Mouse (Mus musculus) ovary, postnatal 36 days (tissue): ENCODE data around the gene C2cd5.

Source experiments
- DNase-seq: peaks from one replicate; pipeline ENCODE4 v3.0.0; 2022; ENCODE audit warnings: low spot score, mixed read lengths

C2cd5 gene

DNA sequence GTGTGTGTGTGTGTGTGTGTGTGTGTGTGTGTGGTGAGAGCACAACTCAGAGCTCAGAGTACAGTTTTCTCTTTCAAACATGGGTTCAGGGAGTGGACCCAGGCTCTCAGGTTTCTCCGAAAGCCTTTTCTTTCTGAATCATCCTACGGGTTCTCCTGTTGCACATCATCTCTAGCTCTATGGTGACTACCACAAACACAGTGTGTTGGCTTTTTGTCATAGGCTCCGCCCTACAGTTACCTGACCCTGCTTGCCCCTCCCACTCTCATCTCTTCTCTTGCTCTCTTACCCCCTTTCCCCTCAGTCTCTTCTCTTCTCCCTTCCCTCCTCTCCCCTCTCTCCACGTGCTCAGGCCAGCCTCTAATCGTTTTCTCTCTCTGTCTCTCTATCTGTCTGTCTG is 15.6 kb upstream of the C2cd5 start:
- no peak for DNase-seq

DNA sequence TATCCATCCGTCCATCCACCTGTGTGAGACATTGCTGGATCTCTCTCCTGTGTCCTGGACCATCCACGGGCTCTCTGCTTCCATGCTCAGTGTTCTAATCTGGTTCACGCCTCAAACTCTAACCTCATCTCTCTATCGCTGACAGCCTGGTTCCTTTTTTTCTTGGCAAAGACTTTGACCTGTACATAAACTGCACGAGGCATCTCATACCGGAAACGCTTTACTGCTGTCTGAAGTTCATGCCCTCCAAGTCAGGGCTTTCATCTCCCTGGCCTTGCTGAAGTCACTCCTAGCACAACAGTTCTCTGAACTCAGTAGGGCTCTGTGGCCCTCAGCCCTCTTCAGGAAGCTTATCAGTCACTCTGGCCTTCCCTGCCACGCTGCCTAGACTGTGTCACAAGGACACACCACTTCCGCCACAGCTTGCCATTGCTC is 15.1 kb upstream of the C2cd5 start:
- no peak for DNase-seq

DNA sequence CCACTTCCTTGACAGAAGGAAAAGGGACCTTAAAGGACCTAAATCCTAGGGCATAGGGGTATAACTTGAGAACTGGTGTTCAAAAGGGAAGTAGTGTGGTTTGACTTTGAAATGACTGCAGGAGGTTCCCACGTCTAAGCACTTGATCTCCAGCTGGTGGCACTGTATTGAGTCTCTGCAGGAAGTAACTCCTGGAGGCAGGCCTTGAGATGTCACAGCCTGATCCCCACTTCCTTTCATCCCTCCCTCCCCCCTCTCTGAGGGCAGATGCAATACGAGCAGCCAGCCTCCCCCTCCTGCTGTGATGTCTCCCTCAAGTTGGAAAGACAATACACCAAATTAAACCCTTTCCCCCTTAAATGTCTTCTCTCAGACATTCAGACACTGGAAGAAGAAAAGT is 14.6 kb upstream of the C2cd5 start:
- DNase-seq = no peak

DNA sequence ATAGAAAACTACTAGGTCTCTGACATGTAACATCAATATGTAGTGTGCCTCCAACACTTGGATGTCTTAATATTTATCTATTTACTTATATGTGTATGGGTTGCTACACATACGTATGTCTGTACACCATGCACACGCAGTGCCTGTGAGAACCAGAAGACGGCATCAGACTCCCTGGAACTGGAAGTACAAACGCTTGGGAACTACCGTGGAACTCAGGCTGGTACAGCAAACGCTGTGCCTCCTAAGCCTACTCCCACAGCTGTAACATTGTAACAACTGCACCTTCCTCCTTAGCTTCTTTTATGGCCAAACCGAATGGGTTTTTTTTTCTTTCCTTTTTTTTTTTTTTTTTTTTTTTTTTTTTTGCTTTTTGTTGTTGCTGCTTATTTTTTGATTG is 10.4 kb upstream of the C2cd5 start:
- DNase-seq = no peak

DNA sequence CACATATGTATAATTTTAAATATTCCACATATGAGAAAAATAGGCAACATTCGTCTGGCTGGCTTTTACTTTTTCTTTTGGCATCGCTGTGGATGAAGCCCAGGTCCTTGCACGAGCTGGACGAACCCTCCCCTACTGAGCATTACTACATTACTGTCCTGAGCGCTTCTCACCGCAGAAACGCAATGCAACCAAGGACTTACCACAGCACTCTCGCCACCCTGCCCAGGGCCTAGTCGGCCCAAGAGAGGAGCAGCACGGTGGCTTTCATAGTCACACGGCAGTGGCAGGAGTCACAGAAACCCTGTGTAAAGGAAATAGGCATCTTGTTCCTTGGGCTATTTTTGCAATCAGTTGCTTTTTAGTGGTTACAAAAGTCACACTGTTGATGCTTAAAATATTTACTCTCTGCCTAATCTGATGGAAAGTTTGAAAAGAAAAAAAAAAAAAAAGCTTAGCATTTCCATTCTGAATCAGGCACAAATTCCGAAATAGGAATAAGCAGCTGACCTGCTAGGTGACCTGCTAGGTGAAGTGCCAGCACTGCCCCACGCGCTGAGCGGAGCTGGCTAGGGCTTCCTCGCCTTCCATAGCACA is 9.8 kb upstream of the C2cd5 start:
- DNase-seq = no peak

DNA sequence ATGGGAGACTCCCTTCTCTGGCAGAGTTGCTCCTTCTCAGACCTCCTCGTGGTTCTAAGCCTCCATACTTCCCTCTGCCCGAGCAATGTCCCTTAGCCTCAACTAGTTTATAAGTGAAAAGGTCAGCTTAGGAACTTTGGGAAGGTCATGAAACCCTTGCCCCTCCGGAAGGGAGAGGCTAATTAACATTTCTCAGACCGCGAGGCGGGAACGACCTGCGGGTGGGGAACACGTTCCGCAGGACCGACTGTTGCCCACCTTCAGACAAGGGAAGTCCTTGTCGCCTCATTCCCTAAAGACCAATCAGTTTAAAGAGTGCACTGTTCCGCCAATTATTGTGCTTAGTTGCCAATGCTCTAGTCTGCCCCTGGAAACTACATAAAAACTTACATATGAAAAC is 8.1 kb upstream of the C2cd5 start:
- DNase-seq = no peak

DNA sequence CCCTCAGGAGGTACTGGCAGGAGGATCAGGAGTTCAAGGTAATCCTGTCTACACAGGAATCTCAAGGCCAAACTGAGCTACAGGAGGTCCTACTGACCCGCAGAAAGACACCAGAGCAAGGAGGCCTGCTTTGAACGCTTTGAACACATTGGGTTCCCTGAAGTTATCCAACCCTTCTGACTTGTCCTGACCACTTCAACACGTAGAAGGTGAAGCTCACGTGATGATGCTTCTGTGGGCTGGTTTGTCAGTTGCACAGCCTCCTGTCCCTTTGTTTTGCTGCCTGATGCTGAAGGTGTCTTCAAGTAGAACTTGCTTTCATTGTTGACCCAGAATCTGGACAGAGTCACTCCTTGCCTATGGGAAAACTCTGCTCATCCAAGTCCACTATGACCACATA is 7.7 kb upstream of the C2cd5 start:
- no peak for DNase-seq

DNA sequence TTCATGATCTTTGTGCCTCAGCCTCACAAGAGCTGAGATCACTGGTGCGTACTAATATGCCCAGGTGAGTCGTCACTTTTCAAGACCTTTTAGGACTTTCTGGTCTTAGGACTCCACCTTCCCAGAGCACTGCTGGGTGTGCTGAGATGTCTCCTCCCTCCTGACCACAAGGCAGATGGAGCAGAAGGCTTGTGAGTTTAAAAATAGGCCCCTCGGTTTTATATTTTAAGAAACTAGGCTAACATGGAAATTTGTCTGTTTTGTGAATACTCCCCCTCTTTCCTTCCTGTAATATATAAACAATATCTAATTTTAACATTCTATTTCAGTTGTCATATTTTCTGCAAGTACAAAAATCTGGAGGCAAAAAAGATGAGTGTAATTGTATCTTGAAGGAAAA is 5.8 kb upstream of the C2cd5 start:
- no peak for DNase-seq

DNA sequence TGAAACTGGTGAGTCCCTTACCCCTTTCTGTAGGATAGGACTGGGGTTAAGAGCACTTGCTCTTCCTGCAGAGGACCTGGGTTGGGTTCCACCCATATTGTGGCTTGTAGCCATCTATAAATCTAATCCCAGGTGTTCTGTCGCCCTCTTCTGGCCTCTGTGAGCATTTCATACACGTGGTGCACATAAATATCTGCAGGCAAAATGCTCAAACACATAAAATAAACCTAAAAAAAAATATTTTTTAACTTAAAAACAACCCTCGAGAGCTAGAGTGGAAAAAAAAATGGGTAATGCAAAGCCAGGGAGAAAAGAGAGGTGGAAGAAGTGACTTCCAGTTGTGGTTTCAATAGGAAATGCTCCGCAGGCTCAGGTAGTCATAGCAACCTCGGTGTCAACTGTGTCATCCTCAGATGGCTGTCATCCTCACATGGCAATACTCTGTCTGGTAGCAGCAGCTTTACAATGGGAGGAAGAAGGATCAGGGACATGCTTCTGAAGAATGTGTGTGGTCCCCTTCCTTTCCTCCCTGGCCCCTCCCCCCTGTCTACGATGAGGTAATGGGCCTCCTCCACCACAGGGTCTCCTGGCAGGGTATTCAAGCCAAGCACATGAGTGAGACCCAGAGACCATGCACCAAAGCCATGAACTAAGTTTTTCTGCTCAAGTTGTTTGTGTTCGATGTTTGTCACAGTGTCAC is 4.2 kb upstream of the C2cd5 start:
- no peak for DNase-seq

DNA sequence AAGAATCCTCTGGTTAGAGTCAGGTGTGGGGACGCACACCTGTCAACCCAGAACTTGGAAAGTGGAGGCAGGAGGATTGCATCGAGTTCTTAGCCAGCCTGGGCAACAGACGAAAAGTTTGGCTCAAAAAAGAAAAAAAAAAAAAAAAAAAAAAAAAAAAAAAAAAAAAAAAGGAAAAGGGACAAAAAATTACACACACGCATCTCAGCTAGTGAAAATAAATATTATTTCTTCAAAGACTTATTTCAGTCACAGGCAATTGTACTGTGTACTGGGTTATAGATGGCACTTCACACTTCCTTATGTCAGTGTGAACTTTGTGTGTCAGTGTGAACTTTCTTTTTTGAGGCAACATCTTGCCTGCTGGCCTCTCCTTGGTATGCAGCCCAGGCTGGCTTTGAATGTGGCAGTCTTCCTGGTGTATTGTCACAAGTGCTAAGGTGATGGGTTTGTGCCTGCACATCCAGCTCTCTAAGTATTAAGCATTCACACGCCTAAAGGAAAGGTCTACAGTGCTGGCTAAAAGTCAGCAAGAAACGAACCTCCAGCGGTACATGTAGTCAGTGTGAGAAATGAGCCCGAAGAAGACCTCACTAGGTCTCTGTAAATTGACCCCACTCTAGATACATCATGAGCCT is 656 bp upstream of the C2cd5 start:
- DNase-seq = no peak

DNA sequence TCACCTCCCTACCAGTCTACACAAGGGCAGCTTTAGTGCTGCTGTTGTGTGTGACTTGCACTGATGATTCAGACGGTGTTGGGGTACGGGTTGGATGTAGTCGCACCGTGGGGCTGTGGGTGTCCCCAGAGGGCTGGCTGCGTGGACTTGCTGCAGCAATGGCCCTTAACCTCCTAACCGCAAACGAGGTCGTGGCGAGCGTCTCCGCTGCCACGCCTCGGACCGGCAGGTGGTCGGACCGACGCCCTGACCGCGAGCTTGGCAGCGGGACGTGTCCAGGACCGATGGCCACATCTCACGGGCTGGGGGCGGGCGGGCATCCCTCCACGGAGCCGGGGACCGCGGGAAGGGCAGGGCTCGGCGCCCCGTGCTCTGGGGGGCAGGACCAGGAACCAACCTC is 660 bp downstream of the C2cd5 start:
- no peak for DNase-seq

DNA sequence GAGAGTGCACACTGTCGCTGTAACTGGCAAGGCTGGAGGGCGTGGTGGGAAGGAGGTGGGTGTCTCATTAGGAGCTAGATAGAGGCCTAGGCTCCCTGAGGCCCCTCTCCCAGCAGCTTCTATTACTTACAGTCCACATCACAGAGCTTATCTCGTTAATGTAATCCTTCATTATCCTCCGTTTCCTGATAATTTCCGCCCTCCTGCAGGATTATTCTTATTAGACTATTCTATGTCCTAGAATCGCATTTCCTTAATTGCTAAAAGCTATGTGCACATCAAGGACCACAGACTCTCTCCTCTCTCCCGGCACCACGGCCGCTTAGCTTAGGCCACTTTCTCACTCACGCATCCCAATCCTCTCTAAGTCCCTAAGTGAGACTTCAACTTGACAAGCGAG is 4.8 kb downstream of the C2cd5 start:
- no peak for DNase-seq

DNA sequence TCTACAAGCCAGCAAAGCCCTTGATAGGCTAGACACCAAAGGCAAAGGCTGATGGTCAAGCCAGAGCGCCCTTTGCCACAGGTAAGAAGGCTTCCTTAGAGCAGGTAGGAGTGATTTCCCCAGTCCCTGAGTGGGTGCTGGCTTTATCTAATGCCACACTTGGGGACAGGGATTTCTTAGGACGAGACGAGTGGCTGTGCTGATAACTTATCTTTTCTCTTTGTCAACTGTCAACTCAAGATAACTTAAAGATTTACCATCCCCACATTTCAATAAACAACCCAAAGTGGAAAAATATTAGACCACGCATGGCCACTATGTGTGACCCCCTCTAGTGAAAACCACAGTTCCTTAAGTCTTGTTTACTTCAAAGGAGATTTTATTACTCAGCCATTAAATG is 7.1 kb downstream of the C2cd5 start:
- no peak for DNase-seq

DNA sequence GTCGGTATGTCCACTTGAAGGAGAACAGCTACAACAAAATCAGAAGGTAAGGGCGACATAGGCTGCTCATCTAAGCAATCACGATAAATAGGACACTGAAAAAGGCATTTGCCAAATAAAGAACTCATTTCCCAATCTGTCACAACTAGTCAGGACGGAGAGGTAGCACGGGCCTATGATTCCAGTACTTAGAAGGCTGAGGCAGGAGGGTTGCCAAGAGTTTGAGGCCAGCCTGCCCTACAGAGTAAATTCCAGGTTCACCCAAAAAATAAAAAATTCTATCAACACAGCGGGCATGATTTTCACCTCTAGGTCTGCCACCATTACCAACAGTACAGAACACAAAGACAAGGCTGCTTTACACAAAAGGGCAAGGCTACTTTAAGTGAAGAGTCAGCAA is 8.9 kb downstream of the C2cd5 start:
- no peak for DNase-seq

DNA sequence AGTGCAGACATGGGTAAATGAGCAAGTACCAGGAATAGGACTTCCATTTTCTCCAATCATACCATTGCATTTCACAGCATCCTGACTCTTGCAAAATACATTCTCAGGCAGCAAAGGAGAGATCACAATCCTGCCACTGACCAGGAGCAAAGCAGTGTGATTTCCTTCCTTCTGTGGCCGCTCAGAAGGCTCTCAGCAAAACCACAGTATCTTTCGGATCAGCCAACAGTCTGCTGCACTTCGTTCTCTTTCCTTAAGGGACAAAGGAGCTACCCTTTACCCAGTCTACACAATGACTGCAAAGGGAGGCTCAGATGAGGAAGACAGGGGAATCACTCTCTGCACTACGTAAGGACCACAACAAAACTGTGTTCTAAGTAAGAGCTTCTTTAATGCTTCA is 12.6 kb downstream of the C2cd5 start:
- DNase-seq = no peak

DNA sequence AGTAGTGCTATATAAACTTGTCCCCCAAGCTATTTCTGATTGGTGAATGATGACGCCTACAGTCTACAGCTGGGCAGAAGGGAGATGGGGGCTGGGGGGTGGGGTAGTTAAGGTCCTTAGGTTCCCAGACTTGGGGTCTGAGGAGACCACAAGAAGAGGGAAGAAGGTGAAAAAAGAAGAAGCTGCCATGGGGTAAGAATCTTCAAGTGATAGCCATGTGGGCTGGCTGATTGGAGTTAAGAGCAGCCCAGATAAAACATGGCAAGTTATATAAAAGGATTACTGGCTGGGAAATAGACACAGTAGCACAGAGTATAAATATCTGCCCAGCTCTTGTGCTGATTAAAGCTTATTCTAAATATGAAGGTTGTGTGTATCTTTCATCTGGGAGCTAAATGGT is 14.0 kb downstream of the C2cd5 start:
- no peak for DNase-seq

DNA sequence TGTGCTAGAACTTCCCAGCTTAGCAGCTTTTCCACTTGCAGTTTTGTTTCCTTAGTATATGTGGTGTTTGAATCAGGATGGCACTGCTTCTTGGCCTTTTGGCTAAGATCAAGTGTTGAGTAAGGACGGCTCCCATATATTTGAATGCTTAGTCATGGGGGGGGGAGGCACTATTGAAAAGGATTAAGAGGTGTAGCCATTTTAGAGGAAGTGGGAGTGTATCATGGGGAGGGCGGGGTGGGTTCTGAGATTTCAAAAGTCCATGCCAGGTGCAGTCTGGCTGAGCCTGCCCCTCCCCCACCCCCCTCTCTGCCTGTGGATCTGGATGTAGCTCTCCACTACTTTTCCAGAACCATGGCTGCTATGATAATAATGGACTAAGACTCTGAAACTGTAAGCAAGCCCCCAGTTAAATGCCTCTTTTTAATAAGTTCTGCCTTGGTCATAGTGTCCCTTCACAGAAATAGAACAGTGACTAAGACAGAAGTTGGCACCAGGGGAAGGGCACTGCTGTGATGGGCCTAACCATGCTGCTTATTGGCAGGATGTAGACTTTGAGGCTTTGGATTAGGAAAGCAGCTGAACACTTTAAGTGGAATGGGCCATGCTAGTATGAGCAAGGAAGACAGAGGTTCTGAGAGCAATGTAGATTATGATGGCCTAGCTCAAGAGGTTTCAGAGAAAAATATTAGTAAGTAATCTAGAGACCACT is 15.5 kb downstream of the C2cd5 start:
- no peak for DNase-seq

DNA sequence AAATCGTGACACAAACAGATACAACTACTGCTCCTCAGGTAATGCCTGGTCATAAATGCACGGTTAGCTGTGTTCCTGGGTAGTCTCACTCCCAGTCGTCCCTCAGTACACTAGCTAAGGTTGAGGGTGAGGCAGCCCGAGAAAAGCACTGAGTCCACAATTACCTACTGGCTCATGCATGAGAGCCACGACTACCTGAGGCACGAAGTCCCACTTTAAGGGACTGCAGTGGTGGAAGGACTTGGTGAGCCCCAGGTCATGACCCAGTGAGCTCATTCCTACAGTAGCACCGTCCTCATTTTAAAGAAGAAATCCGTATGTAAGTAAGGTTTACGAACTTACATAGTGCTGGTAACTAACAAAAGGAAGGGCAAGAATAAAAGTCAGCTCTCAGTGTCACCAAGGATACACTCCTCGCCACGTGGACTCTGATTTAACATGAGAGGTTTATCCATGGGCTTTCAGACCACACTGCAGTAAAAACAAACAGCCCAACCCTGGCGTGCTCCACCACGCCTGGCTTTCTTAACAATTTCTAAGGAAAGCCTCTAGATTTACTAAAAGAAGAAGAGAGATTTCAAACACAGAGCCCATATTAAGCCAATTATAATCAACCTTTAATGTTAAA is 18.3 kb downstream of the C2cd5 start:
- no peak for DNase-seq

DNA sequence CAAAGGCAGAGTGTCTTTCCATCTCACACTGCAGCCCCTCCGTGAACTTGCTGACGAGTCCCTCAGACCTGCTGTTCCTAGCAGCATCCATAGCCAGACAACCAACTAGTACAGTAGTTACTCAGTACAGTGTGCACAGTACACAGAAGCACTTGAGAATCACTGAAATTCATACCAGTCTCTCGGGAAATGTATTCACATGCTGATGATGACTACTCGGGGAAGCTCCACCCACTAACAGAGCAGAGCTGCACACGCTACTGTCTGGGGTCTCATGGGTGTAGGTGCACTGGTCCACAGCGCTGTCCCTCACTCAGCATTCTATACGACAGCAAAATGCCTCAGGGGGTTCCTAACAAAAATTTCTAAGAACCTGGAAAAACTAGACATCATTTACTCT is 19.2 kb downstream of the C2cd5 start:
- no peak for DNase-seq

DNA sequence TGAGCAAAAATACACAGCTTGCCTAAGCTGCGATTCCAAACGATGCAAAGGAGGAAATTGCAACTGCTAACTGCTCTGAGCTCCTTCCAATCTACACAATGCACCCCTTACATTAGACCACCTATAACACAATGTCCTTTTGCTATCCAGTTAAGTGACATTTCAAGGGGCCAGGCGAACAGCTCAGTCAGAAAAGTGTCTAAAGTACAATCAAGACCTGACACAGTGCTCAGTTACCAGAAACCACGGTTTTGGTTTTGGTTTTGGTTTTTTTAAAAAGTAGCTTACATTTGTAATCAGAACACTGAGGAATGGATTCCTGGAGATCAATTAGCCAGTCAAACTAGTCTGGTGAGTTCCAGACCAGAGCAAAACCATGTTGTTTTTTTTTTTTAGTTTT is 20.8 kb downstream of the C2cd5 start:
- DNase-seq = no peak

DNA sequence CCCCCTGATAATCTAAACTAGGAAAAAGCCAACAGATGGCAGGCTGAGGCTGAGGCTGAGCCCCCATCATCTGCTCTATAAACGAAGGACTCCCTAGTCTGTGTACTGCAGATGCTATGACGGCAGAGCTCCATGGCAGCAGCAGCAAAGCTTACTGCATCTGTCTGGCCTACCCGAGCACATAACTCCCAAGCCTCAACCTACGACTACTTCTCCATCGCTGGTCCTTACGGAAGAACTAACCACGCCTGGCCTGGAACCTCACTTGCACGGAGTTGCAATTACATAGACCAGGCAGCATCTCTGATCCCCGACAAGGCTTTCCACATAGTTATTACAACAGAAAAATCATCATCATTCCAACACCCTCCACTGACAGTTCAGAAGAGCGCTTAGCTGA is 23.5 kb downstream of the C2cd5 start:
- no peak for DNase-seq

DNA sequence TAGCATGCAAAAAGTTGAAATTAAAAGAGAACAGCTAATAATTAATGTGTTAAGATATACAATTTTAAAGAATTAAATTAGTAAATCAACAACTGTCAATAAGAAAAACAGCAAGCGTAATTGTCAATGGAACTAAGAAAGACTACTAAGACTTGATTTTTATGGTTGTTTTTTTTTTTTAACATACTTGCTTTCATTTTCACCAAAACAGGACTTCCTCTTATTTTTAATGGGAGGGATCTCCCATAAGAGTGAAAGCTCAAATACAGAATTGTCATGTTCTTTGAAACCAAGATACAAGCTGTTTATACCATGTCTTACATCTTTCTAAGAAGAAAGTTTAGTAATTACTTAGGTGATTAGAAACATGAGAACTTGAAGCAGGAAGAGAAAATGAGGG is 26.0 kb downstream of the C2cd5 start:
- no peak for DNase-seq

DNA sequence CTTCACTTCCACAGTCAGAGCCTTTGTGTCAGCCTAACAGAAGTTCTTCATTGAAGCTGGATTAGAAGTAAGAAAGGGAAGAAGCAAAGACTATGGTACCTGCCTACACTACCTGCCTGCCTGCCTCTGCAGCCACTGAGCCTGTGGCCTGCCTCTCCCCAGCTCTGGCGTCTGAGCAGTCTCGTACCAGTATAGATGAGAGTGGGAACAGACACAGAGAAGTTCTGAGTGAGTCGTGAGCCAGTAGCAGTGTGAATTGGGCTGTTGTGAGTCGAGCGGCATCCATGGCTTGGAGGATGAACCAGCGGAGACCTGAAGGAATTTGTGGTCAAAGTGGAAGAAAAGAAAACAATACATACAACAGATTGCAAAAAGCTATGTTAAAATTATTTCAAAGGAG is 26.5 kb downstream of the C2cd5 start:
- no peak for DNase-seq
